Mouse (Mus musculus) splenic B cell, adult 2 months (primary cell): ENCODE measurements around the gene Ice1.

Experiments
- DNase-seq: peaks from one replicate; pipeline ENCODE4 v3.0.0-alpha.2; 2011; ENCODE audit warnings: low read depth, low spot score
- H3K27me3 ChIP-seq: 2 replicates; pipeline ENCODE4 v1.6.1; 2012; ENCODE audit warnings: mild to moderate bottlenecking, low read length, moderate library complexity, mixed read lengths; ENCODE audit not compliant: control insufficient read depth, poor library complexity, insufficient read depth, severe bottlenecking
- H3K36me3 ChIP-seq: 2 replicates; pipeline ENCODE4 v1.6.1; 2012; ENCODE audit warnings: mild to moderate bottlenecking, low read length, moderate library complexity, mixed read lengths; ENCODE audit not compliant: control insufficient read depth, poor library complexity, insufficient read depth, severe bottlenecking

The Ice1 gene

DNA sequence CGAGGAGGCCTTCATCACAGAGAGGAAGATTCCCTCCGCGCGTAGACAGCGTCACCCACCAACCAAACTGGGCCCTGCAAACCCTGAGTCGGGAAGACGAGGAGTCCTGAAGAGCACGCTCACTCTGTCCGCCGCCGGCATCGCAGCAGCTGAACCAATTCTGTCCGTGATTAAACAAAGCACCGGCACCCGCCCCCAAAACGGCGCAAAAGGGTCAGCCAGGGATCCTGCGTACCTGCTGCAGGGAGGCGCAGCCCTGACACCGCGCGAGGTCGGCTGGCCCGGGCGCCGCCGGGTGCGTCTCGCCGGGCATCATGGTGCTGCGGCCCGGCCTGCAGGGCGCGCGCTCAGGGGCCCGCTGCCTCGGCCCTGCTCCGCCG lies at the start of gene Ice1:
Gene Ice1, minus strand, starts transcription at position 353 of the 380 bp plus-strand sequence.
- Histone ChIP-seq H3K27me3 (no peaks in the 10 kb centered on the region), H3K36me3 (no peaks in the 10 kb centered on the region)
- DNase-seq, result no peak

- H3K27me3 ChIP-seq, result no peaks in the 10 kb centered on the region
- no peaks in the 10 kb centered on the region for H3K36me3 ChIP-seq
- DNase-seq, result no peak
These were observed 48.4 kb upstream of the Ice1 start for GRCm38 (mm10) chr13:70685825-70686224.

DNA sequence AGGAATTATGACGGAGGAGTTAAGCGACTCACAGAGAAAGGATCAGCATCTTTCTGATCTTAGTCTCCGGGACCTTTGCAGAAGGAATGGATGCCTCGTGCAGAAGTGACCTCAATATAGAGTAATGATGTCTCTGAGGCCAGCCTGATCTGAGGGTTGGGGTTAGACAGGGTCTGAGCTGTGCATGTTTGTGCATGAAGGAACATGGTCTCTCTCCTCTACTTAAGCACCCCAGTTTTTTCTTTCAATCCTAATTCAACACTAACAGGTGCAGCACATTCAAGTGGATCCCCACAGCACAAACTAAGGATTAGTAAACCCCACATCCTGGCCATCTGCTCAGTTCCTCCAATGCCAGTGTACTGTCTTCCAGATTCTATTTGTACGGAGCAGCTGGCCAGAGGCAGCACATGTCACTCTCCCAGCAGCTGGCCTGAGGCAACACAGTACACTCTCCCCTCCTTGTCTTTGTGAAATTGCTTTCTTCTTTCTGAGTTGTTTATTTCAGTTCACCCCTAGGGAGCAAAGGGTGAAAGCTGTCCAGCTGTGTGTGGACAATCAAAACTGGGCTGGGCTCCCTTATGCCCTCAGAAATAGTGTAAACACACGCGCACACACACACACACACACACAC lies 47.7 kb upstream of the Ice1 start:
- no peak for DNase-seq
- H3K36me3 ChIP-seq, result no peaks in the 10 kb centered on the region
- no peaks in the 10 kb centered on the region for H3K27me3 ChIP-seq

GRCm38 (mm10) chr13:70681411-70682183 lies 44.2 kb upstream of the Ice1 start:
- Histone ChIP-seq H3K36me3 (no peaks in the 10 kb centered on the region), H3K27me3 (no peaks in the 10 kb centered on the region)
- no peak for DNase-seq

GRCm38 (mm10) chr13:70680316-70680715 lies 42.9 kb upstream of the Ice1 start:
- DNase-seq, result no peak
- H3K36me3 ChIP-seq, result no peaks in the 10 kb centered on the region
- H3K27me3 ChIP-seq, result no peaks in the 10 kb centered on the region

DNA sequence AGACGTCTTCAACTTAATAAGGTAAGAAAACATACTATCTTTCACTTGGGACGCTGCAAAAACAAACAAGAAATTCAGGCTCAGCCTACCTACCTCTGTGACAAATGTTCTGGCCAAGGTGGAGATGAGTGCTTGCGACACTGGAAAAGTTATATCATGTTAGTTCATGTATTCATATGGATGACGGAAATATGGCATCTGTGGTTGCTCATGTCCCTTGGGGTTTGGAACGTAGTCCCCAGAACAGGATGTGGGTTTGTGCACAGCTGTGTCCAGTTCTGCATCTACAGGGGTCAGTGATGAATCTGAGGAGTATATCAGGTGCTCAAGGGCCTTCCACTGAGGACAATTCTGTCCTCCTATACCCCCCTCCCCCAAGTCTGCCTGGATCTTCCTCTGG lies 40.3 kb upstream of the Ice1 start:
- no peaks in the 10 kb centered on the region for H3K36me3 ChIP-seq
- H3K27me3 ChIP-seq, result no peaks in the 10 kb centered on the region
- no peak for DNase-seq

- H3K36me3 ChIP-seq, result no peaks in the 10 kb centered on the region
- no peak for DNase-seq
- H3K27me3 ChIP-seq, result no peaks in the 10 kb centered on the region
These were observed 39.1 kb upstream of the Ice1 start for GRCm38 (mm10) chr13:70676243-70677183.

DNA sequence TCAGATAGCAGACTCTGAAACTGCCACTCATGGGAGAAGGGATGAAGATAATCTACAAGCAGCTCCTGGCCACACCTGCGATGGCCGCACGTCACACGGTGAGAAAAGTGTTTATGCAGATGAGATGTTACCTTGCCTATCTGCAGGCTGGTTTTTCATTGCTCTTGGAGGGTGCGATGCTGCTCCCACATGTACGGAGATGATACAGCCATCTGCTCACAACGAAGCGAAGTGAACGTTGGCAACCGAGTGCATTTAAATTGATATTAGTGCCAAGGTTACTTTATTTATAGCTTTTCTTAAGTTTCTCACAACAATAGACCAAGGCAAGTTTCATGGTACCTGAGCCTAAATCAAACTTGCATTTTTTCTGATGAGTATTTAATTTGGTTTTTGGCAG lies 37.6 kb upstream of the Ice1 start:
- no peak for DNase-seq
- Histone ChIP-seq H3K36me3 (no peaks in the 10 kb centered on the region), H3K27me3 (no peaks in the 10 kb centered on the region)

- H3K36me3 ChIP-seq, result no peaks in the 10 kb centered on the region
- no peak for DNase-seq
- no peaks in the 10 kb centered on the region for H3K27me3 ChIP-seq
These were observed 32.6 kb upstream of the Ice1 start for GRCm38 (mm10) chr13:70670080-70670479.

DNA sequence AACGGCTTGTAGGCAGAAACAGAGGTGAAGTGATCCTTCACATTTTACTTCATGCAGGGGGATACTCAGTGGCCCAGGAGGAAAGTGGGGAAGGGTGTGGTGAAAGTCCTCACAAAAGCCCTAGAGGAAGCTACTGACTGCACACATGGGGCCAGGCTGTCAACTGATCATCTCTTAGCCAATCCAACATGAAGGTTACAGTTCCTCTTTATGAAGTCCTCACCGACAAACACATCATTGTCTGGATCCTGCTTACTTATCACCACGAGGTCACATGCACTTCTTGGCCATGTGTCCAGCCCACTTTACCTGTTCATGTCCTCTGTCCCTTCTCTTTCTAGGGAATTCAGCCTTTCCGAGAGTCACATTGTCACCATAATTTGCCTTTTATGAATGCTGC lies 22.3 kb upstream of the Ice1 start:
- no peak for DNase-seq
- no peaks in the 10 kb centered on the region for H3K36me3 ChIP-seq
- H3K27me3 ChIP-seq, result no peaks in the 10 kb centered on the region

- Histone ChIP-seq H3K27me3 (no peaks in the 10 kb centered on the region), H3K36me3 (no peaks in the 10 kb centered on the region)
- no peak for DNase-seq
These were observed 19.3 kb upstream of the Ice1 start for GRCm38 (mm10) chr13:70656741-70657140.

DNA sequence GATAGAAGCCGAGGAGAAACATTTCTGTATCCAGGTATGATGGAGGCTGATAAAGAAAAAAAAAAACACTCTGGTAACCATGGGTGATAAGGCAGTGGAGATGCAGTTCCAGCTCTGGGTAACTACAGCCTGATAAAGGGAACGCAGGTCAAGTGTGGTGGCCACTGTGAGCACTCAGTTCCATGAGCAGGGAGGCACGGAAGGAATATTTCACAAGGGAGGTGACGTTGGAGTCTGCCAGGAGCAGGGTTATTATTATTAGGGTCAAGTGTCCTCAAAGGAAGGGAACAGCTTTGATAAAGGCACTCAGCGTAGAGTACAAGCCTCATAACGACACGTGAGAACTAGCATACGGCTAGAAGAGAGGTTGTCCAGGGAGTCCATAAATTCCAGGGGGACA lies 18.9 kb upstream of the Ice1 start:
- Histone ChIP-seq H3K36me3 (no peaks in the 10 kb centered on the region), H3K27me3 (no peaks in the 10 kb centered on the region)
- DNase-seq, result no peak

DNA sequence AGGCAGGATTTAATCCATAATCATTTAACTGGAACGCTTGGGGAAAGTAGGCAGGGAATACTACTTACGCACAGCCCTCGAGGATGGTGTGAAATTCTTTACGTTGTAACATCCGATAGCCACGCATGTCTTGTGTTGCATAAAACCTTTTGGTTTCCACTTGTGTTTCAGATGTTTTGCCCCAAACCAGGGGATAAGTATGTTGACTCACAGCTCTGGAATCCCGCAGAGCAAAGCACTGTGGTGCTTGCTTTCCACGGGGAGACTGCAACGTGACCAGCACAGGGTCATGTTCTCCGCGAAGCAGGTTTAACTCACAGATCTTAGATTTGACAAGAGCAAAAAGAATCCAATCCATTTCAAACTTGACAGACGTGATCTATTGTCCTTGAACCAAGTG lies 18.1 kb upstream of the Ice1 start:
- H3K27me3 ChIP-seq, result no peaks in the 10 kb centered on the region
- DNase-seq, result no peak
- H3K36me3 ChIP-seq, result no peaks in the 10 kb centered on the region

- Histone ChIP-seq H3K36me3 (no peaks in the 10 kb centered on the region), H3K27me3 (no peaks in the 10 kb centered on the region)
- DNase-seq, result no peak
These were observed 16.8 kb upstream of the Ice1 start for GRCm38 (mm10) chr13:70654091-70654770.
